Mouse (Mus musculus): Measurements from ENCODE around the gene Mdn1.
A peak's percentile ranks its signal among the peaks of the same experiment; 100 is the strongest.

Gene Mdn1

GRCm38 (mm10) chr4:32656918-32657662, at the start of gene Mdn1:
TSS of gene Mdn1 (plus strand) at chr4:32657119.
- DNase-seq (ENCODE audit: low read depth) = peak; percentile 93

- DNase-seq (ENCODE audit: low read depth) = peak; percentile 99
Measured at GRCm38 (mm10) chr4:32615034-32615881, 41.7 kb upstream of the Mdn1 start, which contains the start of gene Casp8ap2. TSS of gene Casp8ap2 (plus strand) at chr4:32615451.

- DNase-seq (ENCODE audit: low read depth) = no peak
Measured at GRCm38 (mm10) chr4:32621637-32622036, 35.3 kb upstream of the Mdn1 start.

- DNase-seq (ENCODE audit: low read depth) = no peak
Measured at GRCm38 (mm10) chr4:32651669-32652068, 5.2 kb upstream of the Mdn1 start.

- no peak for DNase-seq (ENCODE audit: low read depth)
Measured at GRCm38 (mm10) chr4:32656146-32656904, 594 bp upstream of the Mdn1 start.

- no peak for DNase-seq (ENCODE audit: low read depth)
Measured at GRCm38 (mm10) chr4:32665843-32666242, 8.9 kb downstream of the Mdn1 start.

- no peak for DNase-seq (ENCODE audit: low read depth)
Measured at GRCm38 (mm10) chr4:32668291-32668690, 11.4 kb downstream of the Mdn1 start.

- no peak for DNase-seq (ENCODE audit: low read depth)
Measured at GRCm38 (mm10) chr4:32669825-32670224, 12.9 kb downstream of the Mdn1 start.

- DNase-seq (ENCODE audit: low read depth) = no peak
Measured at GRCm38 (mm10) chr4:32674025-32674424, 17.1 kb downstream of the Mdn1 start.

GRCm38 (mm10) chr4:32677471-32677870, 20.6 kb downstream of the Mdn1 start:
- no peak for DNase-seq (ENCODE audit: low read depth)

GRCm38 (mm10) chr4:32680843-32681242, 23.9 kb downstream of the Mdn1 start:
- DNase-seq (ENCODE audit: low read depth) = no peak

- no peak for DNase-seq (ENCODE audit: low read depth)
Measured at GRCm38 (mm10) chr4:32682471-32682870, 25.6 kb downstream of the Mdn1 start.

- DNase-seq (ENCODE audit: low read depth) = no peak
Measured at GRCm38 (mm10) chr4:32683061-32683582, 26.2 kb downstream of the Mdn1 start.

GRCm38 (mm10) chr4:32717733-32718132, 60.8 kb downstream of the Mdn1 start:
- DNase-seq (ENCODE audit: low read depth) = no peak

- no peak for DNase-seq (ENCODE audit: low read depth)
Measured at GRCm38 (mm10) chr4:32745394-32745793, 88.5 kb downstream of the Mdn1 start.

- DNase-seq (ENCODE audit: low read depth) = no peak
Measured at GRCm38 (mm10) chr4:32748396-32748795, 91.5 kb downstream of the Mdn1 start.

GRCm38 (mm10) chr4:32750711-32751110, 93.8 kb downstream of the Mdn1 start:
- no peak for DNase-seq (ENCODE audit: low read depth)

GRCm38 (mm10) chr4:32757430-32757829, 100.5 kb downstream of the Mdn1 start:
- no peak for DNase-seq (ENCODE audit: low read depth)

GRCm38 (mm10) chr4:32767471-32767870, 110.6 kb downstream of the Mdn1 start:
- no peak for DNase-seq (ENCODE audit: low read depth)

GRCm38 (mm10) chr4:32768046-32768445, 111.1 kb downstream of the Mdn1 start:
- peak; percentile 53 for DNase-seq (ENCODE audit: low read depth)

- DNase-seq (ENCODE audit: low read depth) = no peak
Measured at GRCm38 (mm10) chr4:32770284-32770810, 113.4 kb downstream of the Mdn1 start.

- DNase-seq (ENCODE audit: low read depth) = no peak
Measured at GRCm38 (mm10) chr4:32779996-32780395, 123.1 kb downstream of the Mdn1 start.

All from c-Kit-positive CD71-negative TER-119-negative erythroid progenitor cells, embryonic 14.5 days (primary cell).